Mouse (Mus musculus) R1 (cell line): Measurements from ENCODE around the gene Zbtb2.

ENCODE experiments used
- DNase-seq: peaks from one replicate; pipeline ENCODE4 v3.0.0-alpha.2; 2018; ENCODE audit warnings: low read depth, low spot score

Gene Zbtb2

GRCm38 (mm10) chr10:4334039-4334683 is 53.7 kb downstream of the Zbtb2 start:
- peak; percentile 96 for DNase-seq

DNA sequence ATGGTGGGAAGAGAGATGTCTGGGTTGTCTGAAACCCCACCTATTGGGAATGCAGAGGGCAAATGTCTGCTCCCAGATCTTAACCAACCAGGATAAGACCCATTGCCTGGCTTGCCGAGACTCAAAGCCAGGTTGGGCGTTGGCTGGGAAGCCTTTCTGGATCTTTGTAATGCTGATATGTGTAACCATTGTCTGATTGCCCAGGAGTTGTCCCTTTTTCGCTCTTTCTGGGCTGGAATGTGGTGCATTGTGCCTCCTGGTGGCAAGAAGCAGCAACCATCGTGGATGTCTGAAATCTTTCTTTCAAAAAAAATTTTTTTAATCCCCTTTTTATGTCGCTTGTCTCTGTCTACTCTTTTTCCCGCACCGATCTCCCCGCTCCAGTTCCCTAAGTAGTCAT is 54.6 kb downstream of the Zbtb2 start:
- DNase-seq: peak; percentile 99

- peak; percentile 59 for DNase-seq
Measured at GRCm38 (mm10) chr10:4332228-4332979, 55.5 kb downstream of the Zbtb2 start.

GRCm38 (mm10) chr10:4327716-4328115 is 60.2 kb downstream of the Zbtb2 start:
- DNase-seq: peak; percentile 75

GRCm38 (mm10) chr10:4325562-4325961 is 62.3 kb downstream of the Zbtb2 start:
- DNase-seq: no peak

GRCm38 (mm10) chr10:4323885-4324284 is 64.0 kb downstream of the Zbtb2 start:
- DNase-seq: no peak
